Mouse (Mus musculus): ENCODE measurements at regions not wholly inside any gene's neighbourhood (a gene's known extent, or its start where the extent isn't known, plus 50 kb on each side); places are given as distances from the start of the nearest gene placed in this dataset.
A peak's percentile ranks its signal among the peaks of the same experiment; 100 is the strongest.

DNA sequence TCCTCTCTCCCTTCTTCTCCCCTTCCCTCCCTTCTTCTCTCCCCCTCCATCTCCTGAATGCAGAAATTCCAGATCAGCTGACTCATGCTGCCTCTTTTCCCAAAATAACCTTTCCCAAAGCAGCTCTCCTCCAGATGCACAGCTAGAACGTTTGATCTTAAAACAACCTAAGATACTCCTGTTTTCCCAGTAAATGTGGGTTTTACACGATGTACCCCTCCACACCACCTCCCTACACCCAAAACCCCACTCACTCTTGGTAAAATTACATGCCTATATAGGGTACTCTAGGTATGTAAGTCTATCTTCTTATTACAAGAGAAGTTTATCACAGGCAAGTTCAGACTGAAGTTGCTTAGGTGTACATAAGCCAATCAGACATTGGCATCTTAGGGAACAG, 155.2 kb upstream of the Tox3 start:
- DNase-seq (ENCODE audit: low read depth, low spot score) = no peak

DNA sequence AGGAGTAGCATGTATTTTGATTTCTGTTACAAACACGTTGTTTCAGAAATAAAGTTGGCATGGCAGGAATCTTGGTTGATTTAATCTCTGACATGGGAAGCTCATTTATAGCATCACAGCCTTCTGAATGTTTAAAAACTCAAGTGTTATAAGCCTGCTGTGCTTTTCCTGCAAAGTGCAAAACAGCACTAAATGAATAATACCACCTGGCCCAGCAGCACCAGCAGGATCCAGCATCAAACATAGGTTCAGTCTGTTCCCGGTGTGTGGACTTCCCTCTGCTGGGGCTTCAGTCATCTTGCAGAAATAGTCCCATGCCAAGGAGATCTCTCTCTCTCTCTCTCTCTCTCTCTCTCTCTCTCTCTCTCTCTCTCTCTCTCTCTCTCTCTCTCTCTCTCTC, 154.7 kb upstream of the Tox3 start:
- no peak for DNase-seq (ENCODE audit: low read depth, low spot score)

DNA sequence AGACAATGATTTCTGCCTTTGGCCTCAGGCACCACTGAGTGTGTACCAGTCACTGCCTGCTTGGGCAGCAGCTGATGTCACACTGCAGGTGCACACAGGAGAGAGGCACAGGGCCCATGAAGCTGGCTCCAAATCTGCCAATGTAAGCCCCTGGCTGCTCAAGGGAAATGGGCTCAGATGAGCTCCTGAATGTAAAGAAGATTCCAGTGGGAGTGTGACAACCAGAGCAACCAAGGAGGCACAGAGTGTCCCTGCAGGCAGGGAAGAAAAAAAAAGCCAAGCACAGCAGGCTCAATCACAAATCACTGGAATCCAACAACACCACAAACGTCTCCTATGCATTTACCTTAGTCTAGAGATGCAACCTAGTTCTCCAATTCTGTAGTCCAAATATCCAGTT, 151.2 kb upstream of the Tox3 start:
- DNase-seq (ENCODE audit: low read depth, low spot score) = no peak

DNA sequence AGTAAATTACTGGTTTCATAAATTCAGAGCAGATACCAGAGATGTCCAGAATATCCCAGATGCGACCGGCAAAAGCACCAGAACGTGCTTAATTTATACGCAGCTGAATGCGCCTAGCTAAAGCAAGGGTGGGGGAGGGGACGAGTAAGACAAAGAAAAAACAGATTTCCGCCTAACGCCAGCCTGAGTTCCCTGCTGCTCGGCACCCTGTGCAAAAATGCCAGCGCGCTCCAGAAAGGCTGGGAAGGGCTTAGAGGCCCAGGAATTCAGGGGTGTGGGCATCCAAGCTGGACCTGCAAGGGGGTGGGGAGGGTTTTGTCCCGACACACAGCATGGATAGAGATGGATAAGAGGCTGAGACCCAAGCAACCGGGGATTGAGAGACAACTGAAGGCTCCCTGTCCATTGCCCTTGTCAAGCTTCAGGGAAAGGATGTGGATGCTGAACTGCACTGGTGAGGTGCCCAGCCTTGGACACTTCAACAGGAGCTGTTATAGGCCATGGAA, 148.6 kb upstream of the Tox3 start:
- DNase-seq (ENCODE audit: low read depth, low spot score) = peak; percentile 71

DNA sequence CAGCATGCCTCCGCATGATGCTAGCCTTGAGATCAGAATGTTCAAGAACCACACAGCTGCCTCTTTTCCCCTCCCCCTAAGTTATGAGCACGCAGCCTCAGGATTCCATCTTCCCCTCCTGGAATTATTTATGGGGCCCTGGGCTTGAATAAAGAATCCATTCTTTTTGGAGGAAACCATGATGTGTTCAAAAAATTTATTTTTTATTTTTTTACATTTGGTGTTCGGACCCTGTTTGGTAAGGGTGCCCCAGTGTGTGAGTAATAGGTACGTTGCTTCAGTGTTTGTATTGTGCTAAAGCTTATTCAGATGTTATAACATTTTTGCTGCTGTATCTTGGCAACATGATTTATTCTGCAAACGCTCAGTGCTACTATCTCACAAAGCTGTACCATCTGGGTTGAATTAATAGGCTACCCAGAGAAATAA, 147.8 kb upstream of the Tox3 start:
- DNase-seq (ENCODE audit: low read depth, low spot score) = no peak

- no peak for DNase-seq (ENCODE audit: low read depth, low spot score)
Measured at GRCm38 (mm10) chr8:90492521-90493225, 144.5 kb upstream of the Tox3 start.

DNA sequence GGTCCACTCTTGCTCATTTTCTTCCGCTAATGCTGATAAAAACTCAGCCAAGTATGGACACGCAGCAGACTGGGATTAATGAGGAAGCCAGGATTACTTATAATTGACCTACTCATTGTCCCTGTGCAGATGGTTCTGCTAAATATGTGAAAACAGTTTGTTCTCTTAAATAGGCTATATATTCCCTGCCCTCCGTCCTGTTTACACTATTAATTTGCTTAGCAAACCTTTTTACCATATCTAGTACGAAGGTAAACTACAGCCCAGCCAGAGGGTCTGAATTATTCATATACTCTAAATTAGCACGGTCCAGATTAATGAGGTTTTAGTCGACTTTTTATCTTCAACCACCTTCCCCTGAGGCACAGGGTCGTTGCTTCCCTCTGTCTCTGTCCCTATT, 143.5 kb upstream of the Tox3 start:
- DNase-seq (ENCODE audit: low read depth, low spot score) = no peak

- DNase-seq (ENCODE audit: low read depth, low spot score) = no peak
Measured at GRCm38 (mm10) chr8:90490734-90491441, 142.7 kb upstream of the Tox3 start.

DNA sequence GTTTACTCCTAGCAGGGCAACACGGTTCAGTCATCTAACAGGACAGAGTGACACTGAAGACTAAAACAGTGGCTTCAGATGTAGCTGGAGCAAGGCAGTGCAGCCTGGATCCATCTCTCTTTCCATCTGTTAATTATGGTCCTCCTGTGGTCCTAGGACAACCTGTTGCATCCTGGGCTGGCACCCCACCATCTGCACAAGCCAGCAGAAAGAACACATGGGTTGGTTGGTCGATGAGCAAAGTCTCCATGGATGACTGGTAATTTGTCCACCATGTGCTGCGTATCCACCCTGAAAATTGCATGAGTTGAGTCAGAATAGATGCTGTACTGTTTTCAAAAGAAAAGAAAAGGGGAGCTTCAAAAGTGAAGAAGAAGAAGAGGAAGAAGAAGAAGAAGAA, 138.4 kb upstream of the Tox3 start:
- no peak for DNase-seq (ENCODE audit: low read depth, low spot score)

GRCm38 (mm10) chr8:90478149-90478548, 130.0 kb upstream of the Tox3 start:
- DNase-seq (ENCODE audit: low read depth, low spot score) = no peak

- DNase-seq (ENCODE audit: low read depth, low spot score) = no peak
Measured at GRCm38 (mm10) chr8:90474066-90474465, 125.9 kb upstream of the Tox3 start.

- DNase-seq (ENCODE audit: low read depth, low spot score) = no peak
Measured at GRCm38 (mm10) chr8:90470826-90471225, 122.7 kb upstream of the Tox3 start.

DNA sequence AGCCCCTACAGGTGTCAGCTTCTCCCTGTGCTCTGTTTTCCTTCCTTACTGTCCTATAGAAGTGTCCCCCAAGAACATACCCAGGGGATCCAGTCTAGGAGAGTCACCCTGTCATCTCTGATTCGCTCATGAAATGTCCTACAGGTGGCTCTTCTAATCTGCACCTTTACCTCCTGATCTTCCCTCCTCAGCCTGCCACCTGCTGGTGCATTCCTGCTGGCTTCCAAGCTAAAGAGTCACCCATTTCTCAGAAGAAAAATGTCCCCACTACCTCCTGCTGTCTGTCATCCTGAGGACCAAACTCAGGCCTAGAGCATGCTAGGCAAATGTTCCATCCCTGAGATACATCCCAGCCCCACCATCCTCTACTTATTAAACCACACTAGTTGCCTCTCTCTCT, 115.6 kb upstream of the Tox3 start:
- peak; percentile 7 for DNase-seq (ENCODE audit: low read depth, low spot score)

DNA sequence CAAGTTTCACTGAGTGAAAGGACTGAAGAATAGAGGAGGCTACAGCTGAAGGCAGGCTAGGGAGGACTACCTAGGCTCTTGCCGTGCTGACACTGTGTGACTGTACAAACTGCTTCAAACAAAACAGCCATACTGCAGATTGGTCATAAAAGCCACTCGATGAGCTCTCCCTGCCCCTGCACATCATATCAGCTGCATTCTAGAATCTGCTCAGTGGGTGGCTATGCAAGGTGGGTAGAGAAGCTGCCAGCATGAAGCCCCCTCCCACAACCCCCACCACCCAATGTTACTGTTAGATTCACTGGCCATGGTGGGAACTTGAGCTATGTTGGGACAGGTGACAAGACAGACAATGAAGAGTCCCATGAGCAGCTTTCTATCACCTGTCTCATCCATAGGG, 107.2 kb upstream of the Tox3 start:
- DNase-seq (ENCODE audit: low read depth, low spot score) = no peak

- DNase-seq (ENCODE audit: low read depth, low spot score) = no peak
Measured at GRCm38 (mm10) chr8:90454130-90454529, 106.0 kb upstream of the Tox3 start.

DNA sequence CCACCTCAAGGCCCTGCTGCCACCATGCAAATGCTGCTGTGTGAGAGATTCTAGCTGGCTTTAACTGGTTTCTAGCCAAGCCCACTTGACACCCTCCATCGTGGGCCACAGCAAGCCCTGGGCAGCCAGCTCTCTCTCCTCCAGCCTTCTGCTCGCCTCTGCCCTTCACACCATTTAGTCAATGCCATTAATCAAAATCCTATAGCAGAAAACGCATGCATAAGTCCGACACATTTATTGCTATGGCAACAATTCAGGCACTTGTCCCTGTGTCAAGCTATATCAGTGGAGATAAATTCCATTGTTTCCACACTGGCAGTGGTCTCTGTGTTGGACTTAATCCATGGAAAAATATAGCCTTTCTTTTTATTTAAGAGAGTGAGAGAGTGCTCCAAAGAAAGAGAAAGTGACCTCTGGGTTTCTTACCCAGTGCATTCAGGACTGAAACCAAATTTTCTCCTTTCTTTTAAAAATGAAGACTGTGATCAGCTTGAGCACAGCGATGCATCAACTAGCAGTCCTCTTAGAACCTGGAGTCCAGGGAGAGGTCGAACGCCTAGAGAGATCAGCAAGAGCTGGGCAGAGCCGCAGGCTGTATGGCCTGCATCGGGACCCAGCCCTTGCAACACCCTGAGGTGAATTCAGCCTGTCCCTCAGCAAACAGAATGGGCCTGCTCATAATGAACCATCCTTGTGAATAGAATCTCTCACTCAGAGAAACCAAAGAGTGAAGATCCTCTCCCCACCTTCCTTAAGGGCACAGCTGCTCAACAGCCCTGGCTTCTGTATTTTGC, 93.1 kb upstream of the Tox3 start:
- DNase-seq (ENCODE audit: low read depth, low spot score) = no peak

DNA sequence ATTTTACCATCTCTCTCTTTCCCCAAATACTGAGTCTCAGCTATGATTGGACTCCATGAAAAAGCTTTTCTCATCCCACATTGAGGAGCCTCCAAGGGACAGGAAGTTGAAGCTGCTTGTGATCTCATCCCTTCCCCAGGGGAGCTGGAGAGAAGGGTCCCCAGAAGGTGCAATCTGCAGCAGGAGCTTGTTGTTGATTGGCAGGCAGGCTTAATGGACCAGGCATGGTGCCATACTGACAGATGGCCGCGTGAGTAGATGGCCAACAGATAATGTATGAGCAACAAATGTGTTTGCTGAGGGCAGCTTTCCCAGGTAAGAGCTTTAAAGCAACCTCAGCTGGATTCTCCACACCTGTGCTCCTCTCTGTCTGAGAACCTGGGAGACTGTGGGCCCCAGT, 65.9 kb upstream of the Tox3 start:
- DNase-seq (ENCODE audit: low read depth, low spot score) = no peak
